Mouse (Mus musculus) hindbrain, embryonic 12.5 days (tissue): ENCODE measurements around the gene Col6a5. TPM values are rescaled to one million over a fixed set of nuclear protein-coding genes. Genes with fewer than 3 reads are reported as not detected.

Experiments used
- ATAC-seq: fragments of 200-750 bp; cut with Nextera tagmentation; 2 replicates; pipeline ENCODE4 v1.8.0; 2017; ENCODE audit warnings: moderate TSS enrichment; ENCODE audit not compliant: low FRiP score
- H3K27ac ChIP-seq: fragments of 300-500 bp; sonication (generic); 2 replicates; pipeline ENCODE4 v1.5.1; 2016; ENCODE audit warnings: mild to moderate bottlenecking
- H3K27me3 ChIP-seq: fragments of 300-500 bp; sonication (generic); 2 replicates; pipeline ENCODE4 v1.6.1; 2016; ENCODE audit warnings: mild to moderate bottlenecking
- H3K36me3 ChIP-seq: fragments of 300-500 bp; sonication (generic); 2 replicates; pipeline ENCODE4 v1.6.1; 2016; ENCODE audit warnings: mild to moderate bottlenecking
- H3K4me1 ChIP-seq: fragments of 300-500 bp; sonication (generic); 2 replicates; pipeline ENCODE4 v1.6.1; 2016
- H3K4me2 ChIP-seq: fragments of 300-500 bp; sonication (generic); replicated peaks from 2 replicates; pipeline ENCODE4 v1.6.1; 2016; ENCODE audit warnings: mild to moderate bottlenecking
- H3K4me3 ChIP-seq: fragments of 300-500 bp; sonication (generic); 2 replicates; pipeline ENCODE4 v1.5.1; 2016; ENCODE audit warnings: mild to moderate bottlenecking
- H3K9ac ChIP-seq: fragments of 300-500 bp; sonication (generic); 2 replicates; pipeline ENCODE4 v1.6.1; 2016; ENCODE audit warnings: mild to moderate bottlenecking, moderate library complexity
- H3K9me3 ChIP-seq: fragments of 300-500 bp; sonication (generic); replicated peaks from 2 replicates; pipeline ENCODE4 v1.6.1; 2016; ENCODE audit warnings: mild to moderate bottlenecking
- WGBS: fragments of 180-500 bp; shearing (Covaris S2); methylation state at CpG from one replicate; pipeline ENCODE4 v1.1.7; 2016; 5-methylcytosine and 5-hydroxymethylcytosine counted together
- polyA plus RNA-seq: library from polyadenylated mRNA; unstranded; fragments of >200 nt; fragmentation: Nextera tagmentation; extraction: Ambion mirVana; gene quantifications from 2 replicates; pipeline ENCODE4 v1.2.1, GENCODE M21; 2016

The Col6a5 gene
- polyA plus RNA-seq, 1 experiment from 2014 or later: 0.04 TPM

GRCm38 (mm10) chr9:105971351-105971894 is 11.0 kb upstream of the Col6a5 start:
- Histone ChIP-seq H3K9me3 (no peaks in the 10 kb centered on the region), H3K9ac (no peak overlapping the region), H3K4me1 (no peaks in the 10 kb centered on the region), H3K4me3 (no peak overlapping the region), H3K36me3 (no peaks in the 10 kb centered on the region), H3K4me2 (no peak overlapping the region), H3K27me3 (no peaks in the 10 kb centered on the region), H3K27ac (no peak overlapping the region)
- 90% methylated on average over 14 of the region's 14 CpGs for WGBS
- no peak for ATAC-seq

GRCm38 (mm10) chr9:105970901-105971300 is 10.5 kb upstream of the Col6a5 start:
- Histone ChIP-seq H3K4me3 (no peak overlapping the region), H3K9me3 (no peaks in the 10 kb centered on the region)
- 84% methylated on average over 5 of the region's 5 CpGs for WGBS

DNA sequence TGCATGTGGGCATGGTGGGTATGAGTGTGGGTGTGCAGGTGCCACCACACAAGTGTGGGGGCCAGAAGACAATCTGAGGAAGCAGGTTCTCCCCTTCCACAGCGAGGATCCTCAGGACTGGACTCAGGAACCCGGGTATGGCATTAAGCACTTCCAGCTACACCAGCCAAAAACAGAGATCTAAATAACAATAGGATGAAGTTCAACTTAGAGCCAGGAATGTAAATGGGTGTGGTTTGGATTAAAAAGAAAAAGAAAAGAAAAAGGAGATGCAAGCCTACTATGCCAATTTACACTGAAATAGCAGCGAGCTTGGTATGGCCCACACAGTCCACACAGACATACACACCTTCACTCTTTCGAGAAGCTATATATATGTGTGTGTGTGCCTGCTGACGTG is 7.5 kb upstream of the Col6a5 start:
- WGBS: 80% methylated on average over 5 of the region's 5 CpGs

More at GRCm38 (mm10) chr9:105970901-105971300, 10.5 kb upstream of the Col6a5 start:
- H3K4me1 ChIP-seq: no peaks in the 10 kb centered on the region
- no peak for ATAC-seq
- H3K4me2 ChIP-seq: no peak overlapping the region
- H3K9ac ChIP-seq: no peak overlapping the region
- no peaks in the 10 kb centered on the region for H3K27me3 ChIP-seq
- H3K27ac ChIP-seq: no peak overlapping the region
- no peaks in the 10 kb centered on the region for H3K36me3 ChIP-seq

GRCm38 (mm10) chr9:105959116-105959515 is 1.3 kb downstream of the Col6a5 start:
- H3K4me1 ChIP-seq: no peaks in the 10 kb centered on the region
- H3K4me2 ChIP-seq: no peak overlapping the region
- H3K27ac ChIP-seq: no peak overlapping the region
- peaks cover 5% of the 10 kb centered on the region; the same call in 1 of the 2 replicates for H3K27me3 ChIP-seq
- ATAC-seq: no peak
- H3K4me3 ChIP-seq: no peak overlapping the region
- WGBS: 75% methylated on average over 1 of the region's 1 CpGs
- no peaks in the 10 kb centered on the region for H3K36me3 ChIP-seq
- no peak overlapping the region for H3K9ac ChIP-seq
- H3K9me3 ChIP-seq: no peaks in the 10 kb centered on the region

More for the DNA sequence above, 7.5 kb upstream of the Col6a5 start:
- ATAC-seq: no peak
- Histone ChIP-seq H3K9me3 (no peaks in the 10 kb centered on the region), H3K36me3 (no peaks in the 10 kb centered on the region), H3K27ac (no peak overlapping the region), H3K9ac (no peak overlapping the region), H3K4me1 (no peaks in the 10 kb centered on the region), H3K4me3 (no peak overlapping the region), H3K27me3 (no peaks in the 10 kb centered on the region), H3K4me2 (no peak overlapping the region)

DNA sequence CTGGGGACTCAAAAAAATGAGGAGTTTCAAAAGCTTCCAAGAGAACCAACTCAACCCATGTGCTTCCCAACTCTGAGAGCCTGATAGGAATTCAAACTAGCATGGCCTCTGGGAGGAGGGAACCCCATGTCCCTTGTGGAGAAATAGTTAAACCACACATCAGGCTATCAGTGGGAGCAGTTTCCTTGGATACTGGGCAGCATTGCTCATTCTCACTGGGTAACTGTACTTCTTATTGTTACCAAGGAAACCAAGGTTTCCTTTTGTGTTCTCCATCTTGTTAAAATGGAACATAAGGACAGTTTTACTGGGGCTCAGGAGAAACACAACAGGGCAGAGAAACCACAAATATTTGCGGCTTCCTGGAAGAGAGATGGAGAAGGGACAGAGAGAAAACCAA is 10.7 kb downstream of the Col6a5 start:
- WGBS: 84% methylated on average over 1 of the region's 1 CpGs
- H3K4me1 ChIP-seq: no peaks in the 10 kb centered on the region
- H3K36me3 ChIP-seq: no peaks in the 10 kb centered on the region
- H3K4me3 ChIP-seq: no peak overlapping the region
- H3K4me2 ChIP-seq: no peak overlapping the region
- no peaks in the 10 kb centered on the region for H3K9me3 ChIP-seq
- no peak overlapping the region for H3K27ac ChIP-seq
- no peak overlapping the region for H3K9ac ChIP-seq
- no peaks in the 10 kb centered on the region for H3K27me3 ChIP-seq
- no peak for ATAC-seq

DNA sequence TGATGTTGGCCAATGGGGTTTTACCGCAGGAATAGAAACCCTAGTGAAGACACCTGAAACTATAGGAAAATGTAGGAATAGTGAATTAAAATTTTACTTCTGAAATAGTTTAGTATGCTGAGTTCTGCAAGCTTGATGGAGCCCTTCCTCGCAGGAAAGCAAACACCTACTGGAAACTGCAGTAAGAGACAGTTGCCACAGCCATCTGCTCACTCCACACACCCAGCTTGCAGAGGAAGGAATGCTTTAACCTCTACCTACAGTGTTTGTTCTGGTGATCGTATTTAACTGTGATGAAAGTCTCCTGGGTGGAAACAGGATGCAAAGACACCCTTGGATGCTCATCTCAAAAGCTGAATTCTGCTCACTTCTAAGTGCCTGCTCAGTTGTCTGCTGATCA is 12.9 kb downstream of the Col6a5 start:
- Histone ChIP-seq H3K36me3 (no peaks in the 10 kb centered on the region), H3K4me1 (no peaks in the 10 kb centered on the region), H3K27ac (no peak overlapping the region), H3K9me3 (no peaks in the 10 kb centered on the region), H3K9ac (no peak overlapping the region), H3K4me3 (no peak overlapping the region), H3K4me2 (no peak overlapping the region), H3K27me3 (no peaks in the 10 kb centered on the region)
- 77% methylated on average over 3 of the region's 3 CpGs for WGBS
- no peak for ATAC-seq

DNA sequence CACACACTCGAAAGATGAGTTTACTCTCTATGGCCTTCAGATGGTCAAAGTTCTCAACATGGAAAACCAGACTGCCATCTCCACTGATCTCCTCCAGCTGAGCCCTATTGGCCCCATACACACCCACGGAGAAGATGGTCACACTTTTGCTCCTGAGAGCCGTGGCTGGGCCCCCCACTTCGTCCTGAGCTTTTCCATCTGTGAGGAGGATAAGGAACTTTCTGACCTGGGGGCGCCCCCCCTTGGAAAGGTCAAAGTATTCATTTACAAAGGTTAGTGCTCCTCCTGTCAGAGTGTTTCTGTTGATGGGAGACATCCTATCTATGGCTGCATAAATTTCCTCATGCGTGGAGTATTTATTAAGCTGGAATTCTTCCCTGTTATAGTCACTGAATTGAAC is 26.6 kb downstream of the Col6a5 start:
- H3K36me3 ChIP-seq: no peaks in the 10 kb centered on the region
- no peak overlapping the region for H3K4me3 ChIP-seq
- no peaks in the 10 kb centered on the region for H3K27me3 ChIP-seq
- no peak for ATAC-seq
- 61% methylated on average over 6 of the region's 6 CpGs for whole genome bisulfite sequencing
- no peaks in the 10 kb centered on the region for H3K9me3 ChIP-seq
- no peak overlapping the region for H3K9ac ChIP-seq
- no peaks in the 10 kb centered on the region for H3K4me1 ChIP-seq
- no peak overlapping the region for H3K27ac ChIP-seq
- H3K4me2 ChIP-seq: no peak overlapping the region

DNA sequence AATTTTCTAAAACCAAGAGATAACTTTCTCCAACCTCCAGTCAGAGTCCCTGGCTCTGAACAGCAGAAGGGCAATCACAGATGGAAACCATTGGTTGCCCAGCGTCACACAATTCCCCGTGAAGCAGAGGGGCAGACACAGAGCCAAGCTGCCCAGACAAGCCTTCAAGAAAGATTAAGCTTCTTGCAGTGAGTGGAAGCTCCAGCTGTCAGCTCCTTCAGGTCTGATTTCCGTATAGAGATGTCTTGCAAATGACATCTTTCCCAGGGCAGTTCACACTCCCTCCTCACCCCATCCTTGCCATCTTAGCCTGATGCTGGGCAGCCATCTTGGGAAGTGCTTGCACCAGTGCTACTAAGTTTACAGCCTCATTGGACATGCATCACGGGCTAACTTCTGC is 31.2 kb downstream of the Col6a5 start:
- no peak overlapping the region for H3K4me2 ChIP-seq
- no peaks in the 10 kb centered on the region for H3K27me3 ChIP-seq
- H3K9ac ChIP-seq: no peak overlapping the region
- no peaks in the 10 kb centered on the region for H3K36me3 ChIP-seq
- no peak overlapping the region for H3K27ac ChIP-seq
- no peak for ATAC-seq
- H3K4me1 ChIP-seq: no peaks in the 10 kb centered on the region
- no peak overlapping the region for H3K4me3 ChIP-seq
- H3K9me3 ChIP-seq: no peaks in the 10 kb centered on the region
- 63% methylated on average over 4 of the region's 4 CpGs for WGBS

- ATAC-seq: no peak
- H3K27ac ChIP-seq: no peak overlapping the region
Observed at GRCm38 (mm10) chr9:105928406-105929071, 31.9 kb downstream of the Col6a5 start.

GRCm38 (mm10) chr9:105923659-105924058 is 36.8 kb downstream of the Col6a5 start:
- no peak for ATAC-seq
- Histone ChIP-seq H3K4me2 (no peak overlapping the region), H3K4me1 (no peaks in the 10 kb centered on the region), H3K27ac (no peak overlapping the region), H3K27me3 (no peaks in the 10 kb centered on the region), H3K9ac (no peak overlapping the region), H3K9me3 (no peaks in the 10 kb centered on the region), H3K36me3 (no peaks in the 10 kb centered on the region), H3K4me3 (no peak overlapping the region)
- WGBS: 95% methylated on average over 2 of the region's 2 CpGs

More at GRCm38 (mm10) chr9:105928406-105929071, 31.9 kb downstream of the Col6a5 start:
- Histone ChIP-seq H3K27me3 (no peaks in the 10 kb centered on the region), H3K4me2 (no peak overlapping the region), H3K4me1 (no peaks in the 10 kb centered on the region), H3K9me3 (no peaks in the 10 kb centered on the region), H3K9ac (no peak overlapping the region), H3K36me3 (no peaks in the 10 kb centered on the region), H3K4me3 (no peak overlapping the region)
- WGBS: 61% methylated on average over 6 of the region's 6 CpGs

GRCm38 (mm10) chr9:105915186-105915585 is 45.3 kb downstream of the Col6a5 start:
- no peaks in the 10 kb centered on the region for H3K36me3 ChIP-seq
- no peaks in the 10 kb centered on the region for H3K27me3 ChIP-seq
- no peak overlapping the region for H3K9ac ChIP-seq
- H3K4me2 ChIP-seq: no peak overlapping the region
- no peaks in the 10 kb centered on the region for H3K4me1 ChIP-seq
- no peak for ATAC-seq
- no peak overlapping the region for H3K4me3 ChIP-seq
- WGBS: 35% methylated on average over 4 of the region's 4 CpGs
- no peaks in the 10 kb centered on the region for H3K9me3 ChIP-seq
- no peak overlapping the region for H3K27ac ChIP-seq

- WGBS: 91% methylated on average over 2 of the region's 2 CpGs
- no peaks in the 10 kb centered on the region for H3K4me1 ChIP-seq
- H3K4me2 ChIP-seq: no peak overlapping the region
- H3K4me3 ChIP-seq: no peak overlapping the region
- ATAC-seq: no peak
- H3K27ac ChIP-seq: no peak overlapping the region
- no peaks in the 10 kb centered on the region for H3K27me3 ChIP-seq
- H3K9me3 ChIP-seq: 0 out of 2 replicates have a peak, but pooled peaks cover 9% of the 10 kb centered on the region
- H3K9ac ChIP-seq: no peak overlapping the region
- H3K36me3 ChIP-seq: no peaks in the 10 kb centered on the region
Observed at GRCm38 (mm10) chr9:105910166-105910565, 50.3 kb downstream of the Col6a5 start.

GRCm38 (mm10) chr9:105909352-105909751 is 51.1 kb downstream of the Col6a5 start:
- Histone ChIP-seq H3K9me3 (0 out of 2 replicates have a peak, but pooled peaks cover 9% of the 10 kb centered on the region), H3K27me3 (no peaks in the 10 kb centered on the region), H3K4me3 (no peak overlapping the region), H3K4me1 (no peaks in the 10 kb centered on the region), H3K36me3 (no peaks in the 10 kb centered on the region), H3K27ac (no peak overlapping the region), H3K4me2 (no peak overlapping the region), H3K9ac (no peak overlapping the region)
- no peak for ATAC-seq
- WGBS: 86% methylated on average over 2 of the region's 2 CpGs
